Mouse (Mus musculus) cerebellum, postnatal 25 days (tissue): ENCODE data around the gene Exoc7.

Experiments used
- DNase-seq, 2 experiments: peaks; one replicate each; pipeline ENCODE4 v3.0.0; 2021; ENCODE audit warnings: mixed read lengths in 2 of 2

The Exoc7 gene

DNA sequence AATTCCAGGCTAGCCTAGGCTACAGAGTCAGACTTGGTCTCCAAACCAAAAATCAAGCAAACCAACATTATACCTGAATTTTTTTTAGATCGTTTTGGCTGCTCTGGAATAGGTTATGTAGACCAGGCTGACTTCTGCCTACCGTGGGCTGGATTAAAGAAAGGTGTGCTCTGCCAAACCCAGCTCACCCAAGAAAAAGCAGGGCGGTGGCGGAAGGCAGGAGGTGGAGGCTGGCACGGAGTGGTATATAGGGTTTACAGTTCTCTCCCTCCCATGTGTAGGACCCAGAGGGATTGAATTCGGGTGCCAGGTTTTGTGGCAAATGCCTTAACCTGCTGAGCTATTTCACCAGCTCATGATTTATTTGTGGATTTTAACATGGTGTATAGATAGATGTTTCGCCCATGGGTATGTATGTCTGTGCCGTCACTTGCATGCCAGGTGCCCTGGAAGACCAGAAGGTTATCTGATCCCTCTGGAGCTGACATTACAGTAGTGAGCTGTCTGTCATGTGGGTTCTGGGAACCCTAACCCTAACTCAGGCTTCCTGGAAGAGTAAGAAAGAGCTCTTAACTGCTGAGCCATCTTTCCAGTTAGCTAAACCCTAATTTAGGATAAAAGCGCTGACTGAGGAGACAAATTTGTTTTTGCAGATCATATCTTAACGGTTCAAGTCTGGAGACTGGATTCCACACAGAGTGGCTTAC is at the start of gene Exoc7:
Gene Exoc7, minus strand, starts transcription at position 215 of the 707 bp plus-strand sequence.
- no peak for DNase-seq

DNA sequence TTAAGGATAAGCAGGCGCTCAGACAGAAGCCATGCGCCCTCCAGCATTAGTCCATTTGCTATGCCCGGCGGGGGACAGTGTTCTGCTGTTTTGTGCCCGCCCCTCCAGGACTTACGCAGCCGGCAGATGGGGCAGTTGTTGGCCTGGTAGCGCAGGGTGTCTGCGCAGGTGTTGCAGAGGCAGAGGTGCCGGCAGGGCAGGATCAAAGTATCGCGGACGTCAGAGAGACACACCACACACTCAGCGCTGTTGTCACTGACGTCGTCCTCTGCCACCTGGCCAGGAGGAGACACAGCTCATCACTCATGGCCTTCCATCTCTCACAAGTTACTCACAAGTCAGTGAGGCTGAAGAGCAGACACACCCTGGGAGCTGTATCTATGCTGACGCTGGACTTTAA is 47.5 kb upstream of the Exoc7 start:
- DNase-seq: no peak

- no peak for DNase-seq
Measured at GRCm38 (mm10) chr11:116353535-116353934, 46.5 kb upstream of the Exoc7 start.

DNA sequence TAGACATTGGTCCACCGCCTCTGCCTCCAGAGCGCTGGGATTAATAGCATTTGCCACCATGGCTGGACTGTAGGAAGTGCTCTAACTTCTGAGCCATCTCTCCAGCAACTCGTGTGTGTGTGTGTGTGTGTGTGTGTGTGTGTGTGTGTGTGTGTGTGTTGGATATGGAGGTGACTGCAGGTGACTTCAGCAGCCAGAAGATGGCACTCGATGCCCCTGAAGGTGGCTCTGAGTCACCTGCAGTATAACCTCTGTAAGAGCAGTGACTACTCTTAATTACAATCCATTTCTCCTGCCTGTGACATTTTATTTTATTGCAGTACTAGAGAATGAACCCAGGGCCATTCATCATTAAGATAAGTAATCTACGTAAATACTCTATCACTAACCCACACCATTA is 44.3 kb upstream of the Exoc7 start:
- no peak for DNase-seq

- no peak for DNase-seq
Measured at GRCm38 (mm10) chr11:116347955-116348354, 40.9 kb upstream of the Exoc7 start.

GRCm38 (mm10) chr11:116347012-116347411 is 40.0 kb upstream of the Exoc7 start:
- DNase-seq: no peak

DNA sequence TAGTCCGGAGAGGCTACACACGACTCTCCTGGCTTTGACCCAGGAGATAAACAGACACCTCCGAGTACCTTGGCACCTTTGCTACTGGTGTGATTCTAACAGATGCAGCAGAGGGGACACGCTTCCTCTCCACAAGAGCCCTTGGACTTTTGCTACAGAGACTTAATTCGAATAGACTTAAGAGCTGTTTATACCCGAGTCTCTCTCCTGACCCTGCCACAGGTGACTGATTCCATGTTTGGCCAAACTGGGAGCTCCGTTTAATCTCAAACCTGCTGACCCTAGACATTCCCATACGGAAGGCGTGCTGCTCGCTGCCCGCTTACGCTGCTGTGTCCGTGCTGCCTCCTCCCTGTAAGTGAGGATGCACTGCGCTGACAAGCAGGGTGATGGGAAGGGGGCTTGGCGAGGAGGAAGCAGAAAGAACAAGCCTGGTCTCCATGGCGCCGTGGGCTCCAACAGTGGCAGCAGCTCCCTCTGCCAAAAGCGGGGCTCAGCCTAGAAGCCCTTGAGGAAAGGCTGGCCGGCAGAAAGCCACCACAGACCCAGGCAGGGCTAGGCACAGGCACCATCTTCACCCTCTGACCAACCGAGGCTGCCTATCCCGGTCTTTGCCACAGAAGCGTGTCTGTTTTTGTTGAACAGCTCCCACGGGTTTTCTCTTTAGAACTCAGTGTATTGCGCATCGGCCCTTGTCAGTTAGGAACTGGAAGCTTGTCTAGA is 35.2 kb upstream of the Exoc7 start:
- DNase-seq: peak in 1 of 2 experiments; percentile 28

DNA sequence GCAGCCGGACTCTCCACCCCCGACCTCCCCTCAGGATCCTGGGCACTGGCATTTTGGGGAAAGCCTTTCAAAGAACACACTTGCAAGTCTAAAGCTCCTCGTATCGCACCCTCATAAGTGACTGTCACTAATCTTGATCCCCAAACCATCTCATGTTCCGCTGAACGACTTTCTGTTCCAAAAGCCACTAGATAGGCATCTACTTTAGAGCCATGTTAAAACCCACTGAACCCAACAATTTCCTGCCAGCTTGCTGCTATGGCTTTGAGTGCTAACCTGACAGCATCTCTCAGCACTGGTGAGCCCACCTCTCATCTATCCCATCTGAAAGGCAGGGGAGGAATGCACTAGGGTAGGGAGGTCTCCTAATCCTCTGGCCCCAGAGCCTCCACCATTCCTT is 30.5 kb upstream of the Exoc7 start:
- no peak for DNase-seq

DNA sequence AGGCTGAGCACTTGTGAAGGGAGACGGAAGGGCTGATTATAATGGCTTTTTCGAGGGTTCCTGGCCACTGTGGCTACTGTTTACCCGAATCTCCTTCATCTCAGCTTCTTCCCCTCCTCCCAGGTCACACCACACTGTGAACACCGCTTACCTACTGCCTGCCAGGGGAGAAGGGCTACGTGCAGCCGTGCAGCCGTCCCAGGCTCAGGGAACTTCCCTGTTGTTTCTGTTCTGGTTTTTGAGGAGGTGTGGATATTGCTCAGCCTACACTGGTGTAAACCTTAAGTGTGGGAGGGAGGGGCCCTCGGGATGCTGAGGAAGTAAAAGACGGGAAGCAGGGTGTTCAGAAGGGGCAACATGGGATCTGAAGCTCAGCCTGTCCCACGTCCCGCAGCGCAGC is 30.0 kb upstream of the Exoc7 start:
- no peak for DNase-seq

GRCm38 (mm10) chr11:116336393-116336792 is 29.4 kb upstream of the Exoc7 start:
- DNase-seq: no peak

DNA sequence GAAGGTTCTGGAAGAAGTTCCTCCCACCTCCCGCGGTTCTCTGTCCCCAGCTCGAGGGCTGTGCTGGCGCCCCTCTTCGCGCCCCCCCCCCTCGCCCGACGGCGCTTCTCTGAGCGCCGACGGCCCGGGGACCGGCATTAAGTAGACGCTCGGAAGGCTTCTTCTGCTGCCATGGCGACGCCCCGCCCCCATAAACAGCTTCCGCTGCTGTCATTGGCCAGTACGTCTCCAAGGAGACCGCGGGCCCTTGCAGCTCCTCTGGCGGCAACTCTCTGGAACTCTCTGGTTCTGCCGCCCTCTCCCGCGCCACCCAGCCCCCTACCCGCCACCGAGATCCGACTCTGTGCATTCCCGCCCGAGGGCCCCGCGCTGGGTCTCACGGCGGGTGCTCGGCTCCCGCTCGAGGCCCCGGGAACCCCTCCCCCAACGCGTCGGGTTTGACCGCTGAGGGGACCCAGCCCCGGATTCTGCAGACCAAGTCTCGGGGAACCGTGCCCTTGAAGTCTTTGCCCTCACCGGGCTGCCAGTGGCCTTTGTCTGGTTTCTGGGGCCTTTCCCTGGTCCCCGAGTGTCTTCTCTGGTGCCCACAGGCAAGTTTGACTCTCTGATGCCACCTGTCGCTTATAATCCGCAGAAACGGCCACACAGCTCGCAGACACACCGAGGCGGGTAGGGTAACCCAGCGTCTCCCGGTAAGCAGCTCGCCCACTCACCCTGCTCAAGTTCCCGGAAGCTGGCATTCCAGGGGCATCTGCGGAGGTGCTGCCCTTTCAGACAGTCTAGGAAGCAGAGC is 28.4 kb upstream of the Exoc7 start, which contains the start of gene Foxj1:
Gene Foxj1, minus strand, starts transcription at position 156 of the 793 bp plus-strand sequence.
- peak; percentile 89 to 93 for DNase-seq

- DNase-seq: no peak
Measured at GRCm38 (mm10) chr11:116334417-116334782, 27.4 kb upstream of the Exoc7 start.

- peak in 1 of 2 experiments; percentile 26 for DNase-seq
Measured at GRCm38 (mm10) chr11:116333526-116334416, 26.7 kb upstream of the Exoc7 start.

DNA sequence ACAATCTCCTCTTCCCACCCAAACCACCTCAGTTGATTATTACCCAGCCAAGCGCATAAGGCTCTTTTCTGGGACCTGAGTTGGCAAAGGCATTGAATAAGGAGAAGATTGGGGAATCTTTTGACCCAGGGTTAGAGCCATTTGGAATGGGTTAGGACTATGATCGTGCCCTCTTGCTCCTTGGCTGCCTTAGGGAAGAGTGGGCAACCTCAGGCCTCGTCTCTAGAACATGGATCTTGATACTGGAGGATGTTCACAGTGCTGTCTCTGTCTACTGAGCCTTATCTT is 25.9 kb upstream of the Exoc7 start:
- DNase-seq: no peak

GRCm38 (mm10) chr11:116332232-116332982 is 25.4 kb upstream of the Exoc7 start:
- peak in 1 of 2 experiments; percentile 49 for DNase-seq

GRCm38 (mm10) chr11:116330211-116330518 is 23.1 kb upstream of the Exoc7 start:
- no peak for DNase-seq

DNA sequence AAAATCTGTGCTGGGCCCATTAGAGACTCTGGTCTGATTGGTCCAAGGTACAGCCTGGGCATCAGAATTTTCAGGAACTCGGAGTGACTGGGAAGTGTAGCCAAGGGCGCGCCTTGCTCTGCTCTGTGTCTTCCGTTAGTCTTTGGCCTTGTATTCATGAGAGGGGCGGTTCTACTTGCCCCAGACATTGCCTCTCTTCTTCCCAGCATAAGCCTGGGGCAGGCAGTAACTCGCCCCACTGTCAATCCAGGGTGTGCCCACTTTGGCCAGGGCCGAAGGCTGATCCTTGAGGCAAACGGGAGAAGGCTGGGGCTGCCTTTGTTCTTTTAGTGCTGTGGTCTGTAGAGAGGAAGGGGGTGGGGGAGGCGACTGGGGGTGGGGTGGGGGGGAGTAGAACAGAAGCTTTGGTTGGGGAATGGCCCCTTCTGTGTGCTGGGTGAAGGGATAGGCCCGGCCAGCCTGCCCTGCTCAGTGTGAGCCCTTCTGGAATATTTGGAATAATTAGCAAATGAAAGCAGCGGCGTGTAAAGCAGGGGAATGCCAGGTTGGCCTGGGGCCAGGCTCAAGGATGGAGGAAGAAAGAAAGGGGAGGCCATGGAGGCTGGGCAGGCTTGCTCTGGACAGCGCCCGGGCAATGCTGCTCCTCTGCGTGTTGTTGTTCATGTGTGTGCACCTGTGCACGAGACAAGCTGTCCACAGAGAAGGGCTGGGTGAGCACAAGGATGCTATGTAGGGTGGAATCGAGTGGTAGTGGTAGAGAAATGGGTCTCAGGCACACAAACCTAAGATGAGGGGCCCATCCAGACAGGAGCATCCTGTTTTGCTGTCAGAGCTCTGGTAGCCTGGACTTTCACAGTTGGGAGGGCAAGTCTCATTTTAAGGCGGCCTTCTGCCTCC is 22.5 kb upstream of the Exoc7 start:
- DNase-seq: peak in 1 of 2 experiments; percentile 54

DNA sequence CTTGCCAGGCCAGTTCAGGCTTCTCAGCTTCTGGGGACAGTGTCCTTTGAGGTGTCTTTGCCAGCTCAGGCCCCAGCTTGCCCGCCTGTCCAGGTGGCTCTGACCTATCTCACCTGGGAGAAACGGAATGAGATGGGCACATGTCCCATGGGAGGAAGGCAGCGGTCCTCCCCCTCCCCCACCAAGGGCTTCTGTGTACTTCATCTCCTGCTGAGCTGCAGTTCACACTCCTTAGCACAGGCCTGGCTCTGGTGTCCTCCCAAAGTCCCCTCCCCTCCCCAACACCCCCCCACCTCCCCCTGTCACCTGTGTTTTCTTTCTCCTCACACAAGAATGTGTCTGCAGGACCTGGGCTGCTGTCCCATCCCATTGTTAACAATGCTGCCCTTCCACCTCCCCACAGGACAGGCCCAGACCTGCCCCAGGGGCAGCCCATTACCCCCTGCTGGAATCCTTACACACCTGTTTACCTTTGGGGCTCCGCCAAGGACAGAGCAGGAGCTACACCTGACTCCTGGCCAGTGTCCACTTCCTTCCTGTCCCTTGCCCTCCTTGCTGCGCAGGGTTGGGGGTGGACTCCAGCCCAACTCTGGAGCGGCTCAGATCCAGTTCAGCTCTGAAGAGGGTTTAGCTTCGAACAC is 20.1 kb upstream of the Exoc7 start:
- DNase-seq: no peak

- peak; percentile 89 to 95 for DNase-seq
Measured at GRCm38 (mm10) chr11:116318719-116319659, 12.0 kb upstream of the Exoc7 start.
